Mouse (Mus musculus) Muller cell, postnatal 12 days (primary cell): ENCODE measurements at regions not wholly inside any gene's neighbourhood (a gene's known extent, or its start where the extent isn't known, plus 50 kb on each side); places are given as distances from the start of the nearest gene placed in this dataset.

Experiments
- DNase-seq: peaks from one replicate; pipeline ENCODE4 v3.0.0-alpha.2; 2015; ENCODE audit errors: inconsistent ontology term

DNA sequence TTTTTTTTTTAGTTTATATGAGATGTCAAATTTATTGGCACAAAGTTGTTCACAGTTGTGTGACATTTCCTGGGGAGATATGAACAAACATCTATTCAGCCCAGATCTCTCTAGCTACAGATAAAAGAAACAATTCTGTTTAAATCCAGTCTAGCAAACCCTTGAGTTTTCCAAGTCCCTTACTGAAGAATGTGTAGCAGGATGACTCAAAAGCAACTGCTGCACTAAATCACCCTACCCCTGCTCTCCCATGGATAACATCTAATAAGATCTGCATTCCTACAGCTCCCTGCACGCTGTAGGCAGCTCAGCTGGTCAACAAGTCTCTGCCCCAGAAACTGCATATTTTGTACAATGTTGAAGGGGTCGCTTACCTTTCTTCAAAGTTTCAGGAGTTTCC is 1242.6 kb upstream of the Lrrc6 start:
- no peak for DNase-seq

DNA sequence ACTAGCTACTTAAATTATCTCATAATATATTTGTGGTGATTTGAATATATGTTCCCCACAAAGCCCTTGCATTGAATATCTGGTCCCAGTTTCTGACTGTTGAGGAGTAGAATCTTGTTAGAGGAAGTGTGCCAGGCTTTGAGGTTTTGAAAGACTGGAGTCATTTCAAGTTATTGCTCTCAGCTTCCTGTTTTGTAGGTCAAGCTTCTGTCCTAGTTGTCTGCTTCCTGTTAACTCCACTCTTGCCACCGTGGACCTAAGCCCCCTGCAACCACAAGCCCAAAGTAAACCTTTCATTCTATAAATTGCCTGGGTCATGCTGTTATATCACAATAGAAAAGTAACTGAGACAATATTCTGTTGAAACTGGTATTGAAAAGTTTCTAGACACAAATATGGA is 1232.3 kb upstream of the Lrrc6 start:
- DNase-seq, result no peak

DNA sequence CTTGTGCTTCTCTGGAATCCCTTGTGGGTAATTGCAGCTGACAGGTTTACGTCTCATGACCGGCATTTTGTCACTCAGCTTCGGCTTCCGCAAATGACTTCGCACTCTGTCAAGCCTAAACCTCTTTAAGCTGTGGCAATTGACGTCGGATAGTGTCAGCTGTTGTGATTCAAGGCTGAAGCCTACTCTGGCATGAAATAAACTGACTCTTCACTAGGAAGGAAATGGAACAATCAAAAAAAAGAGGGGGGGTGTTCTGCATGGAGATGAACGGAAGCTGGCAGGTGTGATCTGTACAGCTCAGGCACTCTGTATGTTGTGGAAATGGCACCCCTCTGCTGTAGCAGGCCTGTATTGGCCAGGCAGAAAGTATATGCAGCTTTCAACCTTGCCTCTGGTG is 1228.8 kb upstream of the Lrrc6 start:
- no peak for DNase-seq

DNA sequence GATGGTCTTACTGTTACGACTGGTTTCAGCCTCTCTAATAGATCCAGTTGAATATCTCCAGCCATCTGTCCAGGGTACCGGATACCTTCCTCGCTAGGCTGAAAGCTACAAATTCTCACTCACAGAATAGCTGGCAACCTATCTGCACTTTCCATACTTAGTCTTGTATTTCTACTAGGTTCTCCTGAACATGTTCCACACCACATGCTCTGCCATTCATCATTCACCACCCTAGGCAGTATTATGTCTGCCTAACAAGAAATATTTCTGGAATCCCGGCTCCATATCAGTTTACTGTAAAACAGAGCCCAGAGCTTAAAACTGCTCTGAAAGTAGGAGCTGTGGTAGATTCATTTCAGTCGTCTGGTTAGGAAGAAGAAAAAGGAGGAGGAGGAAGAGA is 1224.5 kb upstream of the Lrrc6 start:
- no peak for DNase-seq

DNA sequence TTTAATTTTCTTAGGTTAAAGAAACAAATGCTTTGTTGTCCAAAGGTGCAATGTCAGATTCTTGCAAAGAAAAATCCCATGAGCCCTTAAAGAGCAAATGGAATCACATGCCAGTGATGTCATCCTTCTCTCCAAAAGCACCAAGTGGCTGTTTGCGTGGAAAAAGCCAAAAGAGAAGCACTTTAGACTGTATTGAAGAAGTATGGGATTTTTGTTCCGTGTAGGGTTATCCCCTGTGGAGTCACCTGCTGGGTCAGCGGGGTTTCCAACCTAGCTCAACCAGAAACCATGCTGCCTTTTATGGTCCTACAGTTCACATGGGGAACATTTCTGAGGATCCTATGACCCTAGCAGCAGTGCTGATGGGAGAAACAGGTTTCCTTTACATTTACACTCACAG is 1213.5 kb upstream of the Lrrc6 start:
- no peak for DNase-seq

DNA sequence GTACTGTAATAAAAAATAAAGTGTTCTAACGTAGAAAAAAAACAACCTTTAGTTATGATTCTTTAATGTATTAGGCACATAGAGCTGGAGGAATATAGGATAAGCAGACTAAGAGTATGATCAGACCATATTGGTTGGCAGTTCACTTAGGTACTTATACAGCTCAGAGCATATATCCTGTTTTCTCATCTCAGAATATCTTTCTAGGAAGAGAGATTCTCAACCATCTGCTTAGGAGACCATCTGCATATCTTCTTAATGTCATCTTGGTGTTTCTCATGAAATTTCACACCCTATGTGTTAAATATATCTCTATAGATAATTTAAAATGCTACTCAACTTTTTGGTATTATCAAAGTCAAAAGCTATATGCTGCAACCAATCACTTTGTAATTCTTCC is 1185.4 kb upstream of the Lrrc6 start:
- DNase-seq, result no peak

DNA sequence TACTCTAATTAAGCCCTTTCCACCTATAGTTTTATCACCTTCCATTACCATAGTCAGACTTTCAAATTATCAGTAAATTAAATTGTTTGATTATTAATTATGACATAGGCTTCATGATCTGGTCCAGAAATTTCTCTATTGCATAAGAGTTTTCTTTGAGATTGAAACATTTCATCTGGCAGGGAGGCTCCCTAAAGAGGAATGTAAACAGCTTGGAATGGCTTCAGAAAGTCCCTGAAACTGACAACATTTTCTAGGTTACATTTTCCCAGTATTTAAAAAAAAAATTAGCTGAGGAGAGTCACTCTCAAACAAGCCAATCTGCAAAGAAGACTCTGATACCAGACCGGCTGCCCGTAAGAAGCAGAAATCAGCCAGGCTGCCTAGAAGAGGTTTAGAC is 1172.6 kb upstream of the Lrrc6 start:
- DNase-seq, result no peak

DNA sequence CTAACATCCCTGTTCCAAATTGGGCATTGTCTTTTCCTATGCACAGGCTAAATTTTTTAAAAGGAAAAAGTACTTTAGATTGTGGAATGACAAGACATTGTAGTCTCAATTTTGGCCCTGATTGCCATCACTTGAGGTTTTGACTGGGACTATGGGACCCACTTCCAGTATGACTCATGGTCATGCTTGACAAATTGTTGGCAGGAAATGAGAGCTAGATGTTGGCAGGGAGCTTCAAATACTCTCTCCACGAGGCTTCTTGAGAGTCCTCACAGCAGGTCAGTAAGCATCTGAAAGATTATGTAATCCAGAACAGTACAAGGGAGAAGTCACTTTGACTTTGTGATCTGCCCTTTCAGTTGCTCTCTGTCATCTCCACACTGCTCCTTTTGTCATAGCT is 1135.4 kb upstream of the Lrrc6 start:
- DNase-seq, result peak; percentile 87

DNA sequence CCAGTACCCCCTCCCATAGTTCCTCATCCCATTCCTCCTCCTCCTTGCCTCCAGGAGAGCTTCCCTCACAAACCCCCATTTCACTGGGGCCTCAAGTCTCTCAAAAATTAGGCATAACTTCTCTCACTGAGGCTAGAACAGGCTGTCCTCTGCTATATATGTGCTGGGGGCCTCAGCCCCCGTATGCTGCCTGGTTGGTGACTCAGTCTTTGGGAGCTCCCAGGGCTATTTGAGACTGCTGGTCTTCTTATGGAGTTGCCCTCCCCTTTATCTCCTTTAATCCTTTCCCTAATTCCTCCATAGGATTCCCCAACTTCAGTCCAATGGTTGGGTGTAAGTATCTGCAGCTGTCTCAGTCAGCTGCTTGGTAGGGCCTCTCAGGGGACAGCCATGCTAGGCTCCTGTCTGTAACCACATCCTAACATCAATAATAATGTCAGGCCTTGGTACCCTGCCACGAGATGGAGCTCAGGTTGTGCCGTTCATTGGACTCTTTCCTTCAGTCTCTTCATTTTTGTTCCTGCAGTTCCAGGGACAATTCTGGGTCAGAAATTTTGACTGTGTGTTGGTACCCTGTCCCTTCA is 1126.1 kb upstream of the Lrrc6 start:
- no peak for DNase-seq

DNA sequence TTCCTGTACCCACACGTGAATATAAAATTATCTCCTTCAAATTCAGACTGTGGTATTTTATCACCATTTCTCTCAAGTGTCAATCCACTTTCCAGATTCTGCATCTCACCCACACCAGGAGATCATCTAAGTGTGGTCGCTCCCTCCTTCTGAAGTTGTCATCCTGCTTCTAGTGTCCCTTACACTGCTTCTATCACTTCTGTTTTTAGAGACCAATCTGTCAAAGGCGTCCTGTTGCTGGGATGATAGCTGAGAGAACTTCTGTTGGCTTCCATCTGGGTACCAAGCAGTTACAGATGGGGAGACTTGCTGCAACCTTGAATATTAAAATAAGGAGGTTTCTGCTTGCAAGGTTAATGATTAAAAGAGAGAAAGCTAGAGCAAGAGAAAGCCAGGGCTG is 1111.2 kb upstream of the Lrrc6 start:
- DNase-seq, result no peak

DNA sequence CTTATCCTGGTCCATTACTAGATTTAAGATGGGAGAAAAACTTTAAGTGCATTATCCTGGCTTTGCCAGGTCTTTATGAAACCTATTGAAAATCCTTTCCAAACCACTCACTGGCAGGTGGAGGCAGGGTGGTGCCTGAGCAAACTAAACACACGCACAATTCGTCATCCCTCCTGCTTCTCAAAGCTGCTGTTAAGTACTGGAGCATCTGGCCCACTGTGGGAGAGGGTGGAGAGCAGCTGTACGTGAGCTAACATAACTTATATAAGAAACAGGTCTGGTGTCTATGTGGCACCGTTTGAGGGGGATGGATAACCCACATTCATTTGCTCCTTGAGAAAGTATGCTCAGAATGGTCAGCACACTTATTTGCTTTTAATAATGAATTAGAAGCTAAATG is 1097.7 kb upstream of the Lrrc6 start:
- DNase-seq, result no peak

DNA sequence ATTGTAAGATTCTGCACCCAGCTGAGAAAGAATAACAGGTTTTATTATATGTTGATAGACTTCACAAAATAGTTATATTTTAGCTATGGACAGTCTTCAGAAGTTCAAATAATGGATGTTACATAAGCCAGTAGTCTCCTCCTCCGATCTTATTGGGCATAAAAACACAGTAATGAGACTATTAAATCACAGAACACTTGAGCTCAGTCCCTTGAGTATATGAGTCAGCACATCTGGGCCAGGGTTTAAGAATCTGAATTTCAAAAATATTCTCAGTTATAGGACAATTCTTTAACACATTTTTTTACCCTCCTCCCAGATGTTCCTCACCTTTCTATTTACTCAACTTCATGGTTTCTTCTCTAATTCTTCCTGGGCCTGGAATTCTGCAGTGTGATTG is 1075.9 kb upstream of the Lrrc6 start:
- DNase-seq, result no peak

DNA sequence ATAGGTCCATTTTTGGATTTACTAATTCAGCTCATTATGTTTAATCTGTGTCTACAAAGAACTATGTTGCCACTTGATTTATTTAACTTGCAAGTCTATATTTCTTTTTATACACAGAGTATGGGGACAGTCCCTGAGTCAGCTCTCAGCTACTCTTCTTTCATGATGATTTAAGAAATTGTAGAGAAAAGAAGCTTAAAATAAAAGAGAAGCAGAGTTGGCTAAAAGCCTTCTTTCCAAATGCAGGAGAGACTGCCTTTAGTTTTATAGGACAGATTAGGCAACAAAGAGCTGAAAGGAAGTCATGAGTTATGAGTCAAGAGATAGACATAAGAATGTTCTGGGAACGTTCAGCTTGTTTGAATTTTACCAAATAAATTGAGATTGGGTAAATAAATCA is 1070.9 kb upstream of the Lrrc6 start:
- DNase-seq, result no peak

DNA sequence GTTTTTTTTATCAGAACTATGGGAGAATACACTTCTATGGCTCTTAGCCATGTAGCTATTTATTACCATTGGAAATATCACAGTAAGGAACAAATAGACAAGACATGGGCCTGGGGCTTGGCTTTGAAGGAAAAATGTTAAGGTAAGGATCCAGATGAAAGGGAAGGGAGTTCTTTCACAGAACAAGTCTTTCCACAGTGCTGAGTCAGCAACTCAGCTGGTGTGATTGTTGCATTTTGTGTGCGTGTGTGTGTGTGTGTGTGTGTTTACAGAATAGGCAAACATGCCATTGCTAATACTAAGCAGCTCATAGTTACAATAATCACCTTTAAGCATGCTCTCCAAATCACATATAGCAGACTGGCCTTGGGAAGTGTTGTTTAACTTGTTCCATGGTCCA is 1056.6 kb upstream of the Lrrc6 start:
- DNase-seq, result no peak

DNA sequence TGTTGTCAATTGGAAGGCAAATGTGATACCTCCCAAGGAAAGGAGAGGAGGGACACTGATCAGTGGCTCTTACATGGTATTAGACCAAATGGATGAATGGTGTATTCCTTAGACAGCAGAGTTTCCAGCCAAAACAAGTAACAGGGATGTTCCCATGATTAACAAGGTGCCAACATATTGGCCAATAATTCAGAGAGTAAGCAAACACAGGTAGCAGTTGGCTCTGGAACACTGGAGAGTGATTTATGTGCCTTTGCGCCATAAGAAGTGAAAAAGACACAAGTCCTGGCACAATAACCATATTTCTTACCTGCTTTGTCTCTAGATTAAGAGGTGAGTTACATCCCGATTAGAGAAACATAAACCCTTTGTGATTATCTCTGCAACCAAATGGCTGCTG is 1051.2 kb upstream of the Lrrc6 start:
- no peak for DNase-seq

DNA sequence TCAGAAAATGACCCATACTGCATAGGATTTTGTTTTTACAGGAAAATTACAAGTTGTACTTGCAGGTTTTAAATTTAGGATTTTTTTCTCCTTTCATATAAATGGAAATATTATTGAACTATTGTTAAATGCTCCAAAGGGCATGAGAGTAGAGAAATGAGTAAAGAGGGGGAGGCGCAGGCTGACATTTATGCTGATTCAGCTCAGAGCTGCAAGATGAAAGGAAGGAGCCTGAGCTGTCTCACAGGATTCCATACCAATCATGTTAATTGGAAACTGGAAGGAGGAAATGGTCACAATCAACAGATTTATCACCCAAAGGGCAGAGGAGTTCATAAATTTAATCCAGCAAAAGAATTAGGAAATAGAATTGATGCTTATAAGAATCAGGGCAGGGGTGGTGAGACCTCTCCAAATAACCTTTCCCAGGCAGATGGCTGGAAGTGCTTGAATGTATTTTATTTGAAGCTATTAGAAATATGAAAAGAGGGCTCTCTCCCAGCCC is 1046.2 kb upstream of the Lrrc6 start:
- DNase-seq, result no peak

DNA sequence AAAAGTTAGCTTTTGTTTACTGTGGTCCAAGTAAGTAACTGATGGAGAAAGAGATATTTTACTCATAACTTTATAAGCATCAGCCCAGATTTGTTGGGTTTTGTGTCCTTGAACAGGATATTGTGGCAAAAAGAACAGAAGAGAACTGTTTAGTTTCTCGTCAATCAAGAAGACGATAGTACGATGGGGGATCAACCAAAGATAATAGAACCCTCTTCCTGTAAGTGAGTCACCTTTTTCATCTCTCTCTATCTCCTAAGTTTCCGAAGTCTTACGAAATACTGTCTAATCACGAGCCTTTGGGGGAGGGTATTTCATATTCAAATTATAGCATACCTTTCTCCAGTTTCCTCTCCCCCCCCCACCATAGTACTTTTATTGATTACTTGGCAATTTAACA is 1045.0 kb upstream of the Lrrc6 start:
- DNase-seq, result no peak

DNA sequence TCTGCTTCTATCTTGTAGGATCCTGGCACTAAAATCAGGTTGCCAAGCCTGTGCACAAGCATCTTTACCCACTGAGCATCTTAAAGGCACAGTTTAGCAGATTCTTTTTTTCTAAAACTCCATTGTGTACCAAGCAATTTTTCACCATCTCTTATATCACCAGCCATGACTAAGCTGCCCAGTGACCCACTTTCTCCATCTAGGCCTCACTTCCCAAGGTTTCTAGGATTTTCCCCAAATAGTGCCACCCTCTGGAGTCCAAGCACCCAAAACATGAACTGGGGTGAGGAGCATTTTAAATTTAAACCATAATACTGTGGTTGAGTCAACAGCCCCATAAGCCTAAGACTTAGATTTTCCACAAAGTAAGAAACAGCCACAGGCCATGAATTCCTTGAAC is 1013.0 kb upstream of the Lrrc6 start:
- DNase-seq, result no peak

DNA sequence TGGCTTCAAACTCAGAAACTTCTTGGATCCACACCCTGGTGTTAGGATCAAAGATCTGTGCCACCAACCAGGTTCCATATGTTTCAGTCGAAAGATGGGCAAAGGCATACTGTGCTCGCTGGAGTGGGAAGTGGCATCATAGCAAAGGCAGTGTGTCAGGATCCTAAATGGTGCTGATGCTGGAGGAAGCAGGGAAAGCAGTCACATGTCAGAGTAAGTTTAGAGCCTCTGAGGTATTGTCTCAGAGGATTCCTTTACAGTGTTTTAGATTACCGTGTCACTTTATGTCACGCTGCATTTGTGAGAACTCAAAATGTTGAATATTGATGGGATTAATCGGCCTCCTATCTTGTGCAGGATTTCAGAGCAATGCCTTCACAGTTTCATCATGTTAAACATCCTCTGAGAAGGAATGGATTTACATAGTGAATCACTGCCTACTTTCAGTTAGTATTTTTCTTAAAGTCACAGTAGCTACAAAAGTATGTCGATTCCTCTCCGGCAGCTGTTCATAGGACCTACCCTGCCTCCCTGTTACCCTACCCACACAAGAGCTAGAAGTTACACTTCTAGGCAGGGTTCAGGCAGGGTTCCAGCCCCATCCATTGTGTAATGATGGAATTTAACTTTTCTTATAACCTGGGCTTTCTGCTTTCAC is 994.4 kb upstream of the Lrrc6 start:
- no peak for DNase-seq

DNA sequence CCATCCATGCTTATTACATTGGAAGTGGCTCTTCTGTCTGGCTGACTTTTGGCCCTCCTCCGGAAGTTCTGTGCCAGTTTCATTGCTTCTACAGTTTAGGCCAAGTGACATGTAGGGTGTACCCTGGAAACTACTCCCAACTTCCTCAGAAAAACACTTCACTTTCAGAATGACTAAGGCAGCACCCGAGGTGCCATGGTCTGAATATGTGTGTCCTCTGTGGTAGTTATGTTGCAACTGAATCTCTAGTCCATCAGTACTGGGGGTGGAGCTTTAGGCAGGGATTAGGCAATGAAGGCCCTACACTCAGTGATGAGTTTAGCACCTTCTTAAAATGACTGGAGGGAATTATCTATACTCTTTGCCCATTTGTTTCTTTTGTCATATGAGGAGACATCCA is 981.0 kb upstream of the Lrrc6 start:
- no peak for DNase-seq

DNA sequence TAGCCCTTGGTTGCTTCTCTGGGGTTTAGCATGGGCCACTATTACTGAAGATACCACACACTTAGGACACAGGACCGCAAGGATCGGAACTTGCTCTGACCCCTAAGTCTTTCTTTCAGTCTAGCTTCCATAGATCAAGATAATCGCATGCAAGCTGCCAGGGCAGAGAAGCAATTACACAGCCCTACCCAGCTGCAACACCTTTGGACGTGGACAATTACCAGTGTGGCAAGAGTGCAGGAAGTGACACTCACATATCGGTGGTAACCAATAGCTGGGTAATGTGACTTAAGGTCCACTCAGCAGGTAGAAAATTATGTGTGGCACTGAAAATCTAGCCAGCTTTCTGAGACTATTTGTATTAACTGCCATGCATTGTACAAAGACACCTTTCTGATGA is 973.6 kb upstream of the Lrrc6 start:
- no peak for DNase-seq

DNA sequence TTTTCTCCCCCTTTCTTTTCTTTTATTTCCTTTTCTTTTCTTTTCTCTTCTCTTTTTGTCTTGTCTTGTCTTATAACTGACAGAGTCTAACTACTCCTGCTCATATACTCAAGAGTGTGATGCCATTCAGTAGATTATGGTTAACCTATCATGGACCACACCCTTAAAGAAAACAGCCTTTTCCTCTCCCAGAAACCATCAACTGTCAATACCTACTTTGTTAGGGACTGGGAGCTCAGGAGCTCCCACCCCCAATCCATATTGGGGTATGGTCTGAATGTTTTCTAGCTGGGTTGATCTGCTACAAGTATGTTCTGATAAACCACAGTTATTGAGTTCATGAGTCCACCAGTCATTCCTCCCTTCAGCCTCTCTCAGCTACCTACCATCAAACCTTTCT is 972.3 kb upstream of the Lrrc6 start:
- no peak for DNase-seq

DNA sequence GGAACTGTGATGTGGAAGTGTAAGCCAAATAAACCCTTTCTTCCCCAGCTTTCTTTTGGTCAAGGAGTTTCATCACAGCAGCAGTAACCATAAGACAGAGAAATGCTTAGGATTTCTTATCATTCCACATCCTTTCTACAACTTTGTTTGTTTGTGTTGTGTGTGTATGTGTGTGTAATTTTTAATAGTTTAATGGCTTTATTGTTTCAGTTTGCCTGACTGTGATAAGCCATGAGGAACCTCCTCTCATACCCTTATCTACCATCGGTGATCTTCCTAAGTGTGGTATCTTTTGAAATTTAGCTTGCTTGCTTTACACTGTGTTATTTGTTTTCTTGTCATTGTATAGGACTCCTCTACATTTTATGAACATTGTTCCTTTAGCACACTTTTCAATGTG is 970.6 kb upstream of the Lrrc6 start:
- no peak for DNase-seq

DNA sequence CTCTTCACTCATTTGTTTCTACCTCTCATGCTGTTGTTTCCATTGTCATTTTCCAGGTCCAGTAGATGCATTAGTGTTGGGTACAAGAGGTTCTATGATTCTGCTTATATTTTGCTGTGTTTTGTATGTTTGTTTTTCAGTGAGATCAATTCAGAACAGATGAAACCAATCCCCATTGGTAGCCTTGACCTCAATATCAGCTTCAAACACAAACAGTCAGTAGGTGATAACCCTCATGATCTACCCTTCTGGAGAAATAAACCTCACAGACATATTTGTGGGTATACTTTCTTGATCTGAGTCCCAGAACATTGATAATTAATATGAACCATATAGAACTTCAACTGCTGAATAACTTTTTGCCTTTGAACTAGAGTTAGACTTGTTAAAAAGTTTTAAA is 969.3 kb upstream of the Lrrc6 start:
- DNase-seq, result no peak
